Mouse (Mus musculus): ENCODE measurements around the gene Plk1.

- TF ChIP-seq POLR2A (IDR thresholded peaks at IDR 0.05; ENCODE audit: borderline replicate concordance, low read depth, low read length) (no peak), CTCF (IDR thresholded peaks at IDR 0.05; ENCODE audit: low read depth, low read length) (no peak)
Observed at GRCm38 (mm10) chr7:122158915-122159902, at the start of gene Plk1.
